Mouse (Mus musculus) cerebral cortex, adult 2 months (tissue): ENCODE data around the gene Cox6b2.

Source experiments
- WGBS: fragments of 180-500 bp; shearing (Covaris S2); methylation state at CpG from one replicate; pipeline ENCODE4 v1.1.7; 2018; 5-methylcytosine and 5-hydroxymethylcytosine counted together

Cox6b2 gene

DNA sequence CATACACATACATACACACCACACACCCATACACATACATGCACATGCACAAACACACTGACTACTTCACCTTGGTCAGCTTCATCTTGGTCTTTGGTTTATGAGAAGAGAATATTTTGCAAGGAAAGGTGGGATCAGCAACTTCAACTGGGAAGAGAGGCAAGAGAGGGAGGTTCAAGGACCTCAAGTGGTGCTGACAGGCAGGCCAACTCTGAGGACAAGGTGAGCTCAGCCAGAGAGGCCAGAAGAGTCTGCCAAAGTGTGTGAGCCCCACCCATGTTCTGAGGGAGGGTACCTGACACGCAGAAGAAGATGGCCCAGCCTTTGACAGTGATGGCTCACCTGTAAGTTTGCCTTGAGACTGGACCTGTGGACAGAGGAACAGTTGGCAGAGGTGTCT lies 6.8 kb upstream of the Cox6b2 start:
- 57% methylated on average over 1 of the region's 1 CpGs for WGBS

DNA sequence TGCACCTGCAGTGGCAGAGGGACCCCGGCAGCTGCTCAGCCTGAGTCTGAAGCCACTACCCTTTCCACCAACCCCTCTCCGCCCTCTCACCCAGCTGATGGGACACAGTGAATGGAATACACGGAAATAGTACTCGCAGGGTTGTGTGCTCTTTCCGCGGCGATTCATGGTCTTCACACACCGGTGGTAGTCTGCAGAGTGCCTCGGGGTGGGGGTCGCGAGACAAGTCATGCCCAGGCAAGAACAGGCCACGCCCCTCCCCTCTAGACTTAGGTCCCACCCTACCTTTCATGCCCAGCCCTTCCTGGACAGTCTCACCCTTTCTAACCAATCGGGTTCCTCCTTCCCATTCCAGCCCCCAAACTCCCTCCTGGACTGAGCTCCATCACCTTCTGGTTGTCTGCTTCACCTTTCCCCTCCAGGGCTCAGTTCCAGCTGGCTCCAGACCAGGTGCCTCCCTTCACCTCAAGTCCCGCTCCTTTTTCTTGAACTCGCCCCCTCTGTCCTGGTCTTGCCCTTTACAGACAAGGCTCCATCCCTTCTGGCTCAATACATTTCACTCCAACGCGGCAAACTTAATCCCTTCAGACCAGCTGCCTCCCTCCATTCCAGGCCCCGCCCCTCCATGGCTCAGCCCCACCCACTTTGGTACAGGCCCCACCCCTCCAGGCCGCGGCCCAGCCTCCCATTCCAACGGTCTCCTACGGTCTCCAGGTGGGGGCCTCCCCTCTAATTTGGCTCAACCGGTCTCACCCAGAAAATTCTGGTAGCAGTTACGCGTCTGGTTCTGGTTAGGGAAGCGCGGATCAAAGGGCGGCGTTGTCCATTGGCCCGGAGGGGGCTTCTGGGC lies 698 bp downstream of the Cox6b2 start:
- WGBS, result 4% methylated on average over 30 of the region's 30 CpGs

DNA sequence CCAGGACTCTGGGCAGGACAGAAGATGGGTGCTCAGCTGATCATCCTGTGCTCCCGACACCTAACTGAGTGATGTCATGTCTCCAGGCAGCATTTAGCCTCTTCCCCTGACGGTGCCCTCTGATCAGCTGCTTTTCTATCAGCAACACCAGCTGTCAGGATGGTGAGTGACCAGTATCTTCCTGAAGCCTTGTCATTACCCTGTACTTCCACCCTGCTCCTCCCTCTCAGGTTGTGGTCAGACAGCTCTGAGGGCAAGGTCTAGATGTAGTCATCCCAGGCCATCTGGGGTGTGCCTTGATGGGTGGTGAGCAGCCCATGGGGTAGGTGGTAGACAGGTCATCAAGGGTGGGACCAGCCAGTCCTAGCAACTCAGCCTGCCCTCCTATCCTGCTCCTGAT lies 3.7 kb downstream of the Cox6b2 start:
- 95% methylated on average over 2 of the region's 2 CpGs for WGBS

DNA sequence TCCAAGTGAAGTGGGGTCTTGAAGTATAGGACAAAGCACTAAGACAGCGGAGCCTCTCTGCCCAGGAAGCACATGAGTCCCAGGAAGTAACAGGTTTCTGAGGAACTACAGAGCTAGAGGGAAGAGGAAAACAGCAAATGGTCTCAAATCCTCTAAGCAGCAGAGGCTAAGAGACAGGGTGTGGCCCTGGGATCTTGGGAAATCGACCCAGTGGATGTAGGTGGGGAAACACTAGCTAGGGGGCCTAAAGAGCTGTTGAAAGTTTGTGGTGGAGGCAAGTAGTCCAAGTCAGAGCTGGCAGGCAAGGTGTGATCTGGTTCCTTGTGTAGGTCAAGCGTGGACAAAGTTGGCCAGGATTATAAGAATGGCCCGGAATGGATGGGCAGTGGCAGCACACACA lies 4.6 kb downstream of the Cox6b2 start:
- WGBS, result 86% methylated on average over 4 of the region's 4 CpGs

DNA sequence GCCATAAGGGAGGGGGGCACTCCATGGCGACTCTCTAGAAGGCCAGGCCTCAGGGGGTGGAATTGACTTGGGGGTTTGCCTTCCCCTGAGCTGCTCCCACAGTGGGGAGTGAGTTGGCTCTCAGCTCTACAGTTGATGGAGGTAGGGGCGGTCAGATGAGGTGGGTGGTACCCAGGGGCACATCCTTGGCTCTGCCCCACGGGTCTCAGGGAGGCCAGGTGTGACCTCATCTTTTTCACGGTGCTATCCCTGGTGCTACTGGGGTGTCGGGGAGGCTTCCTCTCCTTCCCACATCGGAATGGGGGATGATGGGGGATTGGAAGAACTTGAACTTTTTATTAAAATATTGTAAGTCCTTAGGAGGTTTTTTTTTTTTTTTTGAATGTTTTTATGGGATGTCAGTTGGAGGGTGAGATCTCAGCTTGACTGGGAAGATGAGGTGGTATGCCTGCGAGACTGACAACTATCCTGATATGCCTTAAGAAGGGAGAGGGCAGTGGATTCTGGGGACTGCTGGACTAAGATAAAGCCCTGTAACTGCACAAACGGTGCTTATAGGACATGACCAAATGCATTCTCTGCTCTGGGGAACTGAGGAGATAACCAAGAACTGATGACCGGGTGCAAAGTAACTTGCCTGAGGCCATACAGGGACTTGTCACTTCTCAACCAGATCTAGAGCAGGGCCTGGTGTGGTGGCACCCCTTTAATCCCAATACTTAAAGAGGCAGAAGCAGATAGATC lies 5.6 kb downstream of the Cox6b2 start:
- 82% methylated on average over 9 of the region's 9 CpGs for WGBS

DNA sequence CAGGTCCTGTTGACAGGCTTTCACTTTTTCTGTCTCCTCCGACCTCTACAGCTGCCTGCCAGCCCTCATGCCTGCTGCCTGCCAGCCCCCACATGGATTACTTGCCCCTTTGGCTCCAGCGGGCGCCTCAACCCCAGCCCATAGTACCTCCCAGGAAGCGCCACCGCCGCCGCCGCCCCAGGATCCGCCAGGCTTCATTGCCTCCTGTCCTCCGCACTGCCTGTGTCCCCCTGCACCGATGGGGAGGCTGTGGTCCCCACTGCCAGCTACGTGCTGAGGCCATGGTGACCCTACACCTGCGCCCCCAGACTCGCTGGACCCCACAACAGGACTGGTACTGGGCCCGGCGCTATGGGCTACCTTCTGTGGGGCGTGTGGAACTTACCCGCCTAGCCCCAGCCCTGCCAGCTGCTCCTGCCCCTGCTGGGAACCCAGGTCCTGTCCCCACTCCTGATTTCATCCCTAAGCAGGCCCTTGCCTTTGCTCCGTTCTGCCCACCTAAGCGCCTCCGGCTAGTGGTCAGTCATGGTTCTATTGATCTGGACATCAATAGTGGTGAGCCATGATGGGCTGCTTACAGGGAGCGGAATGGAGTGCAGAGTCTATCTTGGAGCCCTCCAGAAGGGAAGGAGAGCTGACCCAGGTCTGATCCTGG lies 6.4 kb downstream of the Cox6b2 start:
- 91% methylated on average over 22 of the region's 22 CpGs for WGBS

DNA sequence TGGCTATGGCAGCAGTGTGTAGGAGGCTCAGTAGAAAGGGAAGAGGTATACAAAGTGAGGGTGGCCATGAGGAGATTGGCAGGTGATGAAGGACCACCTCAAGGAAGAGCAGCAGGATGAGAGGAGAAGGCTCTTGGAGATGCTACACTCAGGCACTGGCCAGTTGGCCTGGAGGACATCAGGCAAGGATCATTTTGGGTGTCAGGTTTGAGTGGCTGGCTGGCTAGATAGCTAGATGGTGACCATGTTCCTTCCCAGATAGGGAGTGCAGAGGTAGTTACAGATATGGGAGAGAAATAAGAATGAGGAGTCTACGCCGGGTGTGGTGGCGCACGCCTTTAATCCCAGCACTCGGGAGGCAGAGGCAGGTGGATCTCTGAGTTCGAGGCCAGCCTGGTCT lies 8.0 kb downstream of the Cox6b2 start:
- WGBS, result 98% methylated on average over 6 of the region's 6 CpGs

DNA sequence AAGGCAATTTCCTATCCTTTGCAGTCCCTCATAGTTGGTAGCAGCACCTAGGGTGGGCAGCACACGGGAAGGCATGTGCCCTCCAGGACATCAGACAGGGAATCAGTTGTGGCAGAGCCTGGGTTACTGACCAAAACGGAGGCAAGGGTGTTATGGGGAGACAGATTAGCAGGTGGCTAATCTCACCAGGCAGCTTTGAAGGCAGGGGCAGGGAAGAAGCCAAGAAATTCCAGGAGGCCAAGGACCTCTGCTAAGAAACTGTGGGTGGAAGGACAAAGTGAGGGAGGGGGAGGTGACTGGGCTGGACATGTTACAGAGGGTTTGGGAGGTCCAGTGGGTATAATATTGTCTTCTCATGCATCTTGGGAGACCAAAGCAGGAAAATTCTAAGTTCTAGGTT lies 9.5 kb downstream of the Cox6b2 start:
- 74% methylated on average over 2 of the region's 2 CpGs for WGBS

DNA sequence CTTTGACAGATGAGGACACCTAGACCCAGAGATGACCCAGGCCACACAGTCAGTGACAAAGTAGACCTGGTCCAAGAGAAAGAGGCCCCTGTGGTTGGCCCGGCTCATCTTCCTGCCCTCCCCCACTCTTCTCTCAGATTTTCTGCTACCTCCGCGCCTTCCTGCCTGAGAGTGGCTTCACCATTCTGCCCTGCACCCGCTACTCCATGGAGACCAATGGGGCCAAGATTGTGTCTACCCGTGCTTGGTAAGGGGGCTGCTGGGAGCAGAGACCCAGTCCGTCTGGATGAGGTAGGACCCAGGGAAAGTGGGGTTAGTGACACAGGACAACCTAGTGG lies 10.4 kb downstream of the Cox6b2 start:
- WGBS, result 88% methylated on average over 6 of the region's 6 CpGs

DNA sequence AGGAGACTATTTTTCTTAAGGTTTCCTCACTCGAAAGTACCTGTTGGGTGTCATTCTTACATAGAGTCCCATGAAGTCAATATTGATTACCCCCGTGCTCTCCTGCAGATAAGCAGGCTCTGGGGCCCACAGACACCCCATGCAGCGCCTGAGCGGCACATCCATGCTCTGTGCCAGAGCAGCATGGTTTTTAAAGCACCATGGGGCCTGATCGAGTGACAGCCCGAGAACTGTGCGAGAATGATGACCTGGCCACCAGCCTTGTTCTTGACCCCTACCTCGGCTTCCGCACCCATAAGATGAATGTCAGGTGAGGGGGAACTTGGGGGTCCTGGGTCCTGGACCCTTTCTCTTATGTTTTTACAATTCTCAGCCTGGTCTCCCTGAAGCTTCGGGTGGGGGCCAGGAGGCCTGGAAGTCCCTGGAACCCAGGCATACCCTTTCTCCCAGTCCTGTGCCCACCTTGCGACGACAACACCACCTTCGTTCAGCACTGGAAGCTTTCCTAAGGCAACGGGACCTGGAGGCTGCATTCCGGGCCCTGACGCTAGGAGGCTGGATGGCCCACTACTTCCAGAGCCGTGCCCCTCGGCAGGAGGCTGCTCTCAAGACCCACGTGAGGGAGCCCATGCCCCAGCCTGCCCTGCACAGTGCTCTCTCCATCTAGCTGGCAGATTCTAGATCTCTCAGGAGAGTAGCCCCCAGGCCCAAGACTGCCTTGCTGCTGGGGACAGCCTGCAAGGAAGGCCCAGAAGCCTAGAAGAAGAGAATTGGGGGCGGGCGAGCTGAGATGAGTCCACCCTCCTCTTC lies 11.0 kb downstream of the Cox6b2 start:
- 85% methylated on average over 21 of the region's 21 CpGs for WGBS

DNA sequence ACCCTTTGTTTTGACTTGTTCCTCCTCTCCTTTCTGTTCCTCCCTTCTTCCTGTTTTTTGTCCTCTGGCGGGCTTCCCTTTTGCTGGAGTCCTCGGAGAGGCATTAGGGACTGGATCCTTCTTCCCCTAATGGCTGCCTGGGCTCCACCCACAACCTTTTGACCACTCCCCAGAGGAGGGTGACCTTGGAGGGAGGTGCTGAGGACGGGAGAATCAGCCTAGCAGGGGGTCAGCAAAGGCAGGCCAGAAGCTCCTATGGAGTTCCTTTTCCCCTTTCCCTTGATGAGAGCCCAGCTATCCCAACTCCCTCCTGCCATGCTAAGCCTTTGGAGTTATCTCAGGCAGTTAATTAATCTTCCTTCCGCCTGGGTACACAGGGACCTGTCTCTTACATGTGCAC lies 11.7 kb downstream of the Cox6b2 start:
- WGBS, result 12% methylated on average over 4 of the region's 4 CpGs

DNA sequence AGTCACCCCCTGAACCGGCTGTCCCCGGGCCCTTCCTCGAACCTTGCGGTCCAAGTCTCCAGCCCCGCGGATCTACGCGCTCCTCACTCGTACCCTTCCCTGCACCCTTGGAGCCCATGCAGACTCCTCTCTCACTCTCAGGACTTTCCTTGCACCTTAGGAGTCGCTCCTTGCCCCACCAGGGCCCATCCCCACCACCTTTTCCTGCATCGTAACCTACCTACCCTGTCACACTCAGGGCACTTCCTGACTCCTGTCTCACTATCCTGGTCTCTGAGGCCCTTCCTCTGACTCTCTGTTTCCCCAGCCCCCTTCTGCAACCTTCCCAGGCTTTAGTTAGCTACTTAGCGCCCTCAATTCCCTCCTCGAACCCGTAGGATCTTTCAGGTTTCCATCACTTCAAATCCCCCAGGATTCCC lies 12.6 kb downstream of the Cox6b2 start:
- 1% methylated on average over 14 of the region's 14 CpGs for WGBS

DNA sequence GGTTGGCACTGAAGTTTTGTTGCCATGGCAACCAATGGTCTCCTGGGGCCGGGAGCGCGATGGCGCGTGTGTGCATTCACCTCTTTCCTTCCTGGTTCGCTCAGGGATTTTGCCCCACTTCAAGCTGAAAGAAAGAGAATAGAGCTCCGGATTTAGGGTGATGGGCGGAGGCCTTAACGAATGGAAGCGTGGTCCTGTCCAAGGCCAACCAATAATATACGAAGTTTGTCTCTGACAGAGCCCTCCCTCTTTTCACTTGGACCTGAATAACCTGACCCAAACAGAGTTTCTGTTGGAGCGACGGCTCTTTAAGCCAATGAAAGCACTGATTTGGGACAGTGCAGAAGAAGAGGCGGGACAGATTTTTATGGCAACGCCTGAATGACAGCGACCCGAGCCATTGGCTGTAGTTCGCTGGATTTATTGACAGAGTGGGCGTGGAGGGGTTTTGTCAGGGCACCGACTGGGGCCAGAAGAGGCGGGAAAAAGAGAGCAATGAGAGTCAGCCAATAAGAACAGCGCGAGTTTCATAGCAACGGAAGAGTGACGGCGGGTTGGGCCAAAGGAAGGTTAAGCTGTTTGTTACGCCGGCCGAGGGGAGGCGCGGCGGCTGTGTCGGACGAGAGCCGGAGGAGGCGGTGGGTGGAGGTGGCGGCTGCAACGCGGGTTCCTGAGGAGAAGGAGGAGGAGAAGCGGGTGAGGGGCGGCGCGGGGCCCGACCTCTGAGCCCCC lies 13.2 kb downstream of the Cox6b2 start, which contains the start of gene Kmt5c:
Gene Kmt5c, plus strand, starts transcription at position 572 of the 732 bp plus-strand sequence.
- WGBS, result under 1% methylated on average over 42 of the region's 44 CpGs

DNA sequence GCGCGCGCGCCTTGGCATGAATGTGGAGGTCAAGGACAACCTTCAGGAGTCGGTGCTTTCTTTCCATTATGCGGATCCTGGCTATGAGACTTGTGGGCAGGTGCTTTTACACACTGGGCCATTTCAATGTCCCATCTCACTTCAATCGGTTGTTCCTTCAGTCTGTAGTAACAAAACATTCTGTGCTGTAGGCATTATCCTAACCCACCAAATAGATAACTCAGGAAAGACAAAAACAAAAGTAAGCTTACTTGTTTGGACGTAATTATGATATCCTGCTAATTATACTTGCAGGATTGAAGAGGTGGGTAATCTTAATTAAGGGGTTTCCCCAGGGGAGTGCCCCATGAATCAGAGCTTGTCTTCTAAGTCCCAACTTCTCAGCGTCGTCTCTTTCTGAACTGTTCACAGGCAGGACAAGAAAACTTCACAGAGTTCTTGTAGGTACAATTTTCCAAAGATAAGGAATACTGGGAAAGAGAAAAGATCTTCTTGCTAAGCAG lies 13.8 kb downstream of the Cox6b2 start:
- 28% methylated on average over 10 of the region's 10 CpGs for WGBS

DNA sequence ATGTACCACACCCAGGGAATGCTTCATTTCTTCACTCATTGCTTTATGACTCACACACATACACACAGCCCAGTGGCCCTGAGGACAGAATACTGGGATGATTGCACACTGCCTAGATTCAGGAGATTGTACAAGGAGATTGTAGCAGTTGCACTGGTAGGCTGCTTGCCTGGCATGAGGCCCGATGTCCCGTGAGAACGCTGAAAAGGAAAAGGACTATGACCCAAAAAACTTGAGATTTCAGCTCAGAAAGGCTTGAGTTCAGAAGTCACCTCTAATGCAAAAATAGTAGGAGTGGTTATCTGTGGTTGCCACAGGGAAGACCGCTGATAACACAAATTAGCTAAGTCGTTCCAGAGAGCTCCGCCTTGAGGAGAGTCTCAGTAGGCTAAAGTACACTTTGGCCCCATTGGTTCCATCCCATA lies 19.9 kb downstream of the Cox6b2 start:
- WGBS, result 69% methylated on average over 6 of the region's 6 CpGs

DNA sequence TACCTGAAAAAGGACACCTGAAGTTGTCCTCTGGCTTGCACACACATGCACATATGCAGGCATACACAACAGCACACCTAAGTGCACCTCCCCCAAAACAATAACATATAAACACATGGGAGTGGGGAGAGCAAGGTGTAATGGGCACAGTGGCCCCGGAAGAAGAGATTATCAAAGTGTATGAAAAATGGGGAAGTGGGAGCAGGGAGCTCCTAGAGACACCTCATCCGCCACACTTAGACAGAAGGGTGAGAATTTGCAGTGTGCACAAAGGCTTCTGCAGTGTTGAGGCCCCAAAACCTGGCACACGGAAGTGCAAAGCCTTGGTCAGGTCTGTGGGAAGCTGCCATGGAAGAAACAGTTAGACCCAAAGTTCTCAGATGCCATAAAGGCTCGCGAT lies 21.8 kb downstream of the Cox6b2 start:
- WGBS, result 90% methylated on average over 5 of the region's 5 CpGs

DNA sequence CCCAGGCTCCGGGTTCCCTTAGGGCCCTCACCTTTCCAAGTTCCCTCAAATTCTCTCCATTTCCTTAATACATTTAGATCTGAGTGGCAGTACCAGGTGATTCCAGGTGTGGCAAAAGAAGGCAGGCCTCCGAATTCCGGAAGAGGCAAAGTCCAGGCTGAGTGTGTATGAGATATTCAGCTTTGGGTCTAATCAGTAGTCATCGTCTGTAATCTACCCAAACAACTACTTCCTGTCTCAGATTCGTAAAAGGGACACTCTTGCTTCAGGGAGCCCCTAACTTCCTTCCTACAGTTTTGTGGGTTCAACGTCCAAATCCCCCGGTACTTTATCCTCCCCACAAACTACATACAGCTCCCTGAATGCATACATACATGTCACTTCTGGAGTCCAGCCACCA lies 27.7 kb downstream of the Cox6b2 start, which contains the start of gene Tmem150b:
Gene Tmem150b, minus strand, starts transcription at position 81 of the 400 bp plus-strand sequence.
- 82% methylated on average over 7 of the region's 7 CpGs for WGBS

DNA sequence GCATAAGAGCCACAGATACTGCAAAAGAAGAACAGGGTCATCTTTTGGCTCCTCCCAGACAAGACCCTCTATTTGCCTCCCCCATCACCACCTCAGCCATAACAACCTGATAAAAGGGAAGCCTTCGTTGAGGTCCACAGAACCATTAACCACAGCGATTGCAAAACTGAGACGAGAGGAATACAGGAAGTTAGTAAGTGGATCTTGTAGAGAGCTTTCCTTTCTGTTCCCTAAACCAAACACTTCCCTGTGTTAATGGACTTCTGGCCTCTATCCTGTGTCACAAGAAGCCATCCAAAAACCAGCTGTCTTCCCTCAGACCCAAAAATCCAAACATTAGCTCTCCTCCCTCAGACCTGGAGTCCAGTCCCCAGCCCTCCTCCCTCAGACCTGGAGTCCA lies 28.5 kb downstream of the Cox6b2 start:
- whole genome bisulfite sequencing, result 75% methylated on average over 3 of the region's 3 CpGs

DNA sequence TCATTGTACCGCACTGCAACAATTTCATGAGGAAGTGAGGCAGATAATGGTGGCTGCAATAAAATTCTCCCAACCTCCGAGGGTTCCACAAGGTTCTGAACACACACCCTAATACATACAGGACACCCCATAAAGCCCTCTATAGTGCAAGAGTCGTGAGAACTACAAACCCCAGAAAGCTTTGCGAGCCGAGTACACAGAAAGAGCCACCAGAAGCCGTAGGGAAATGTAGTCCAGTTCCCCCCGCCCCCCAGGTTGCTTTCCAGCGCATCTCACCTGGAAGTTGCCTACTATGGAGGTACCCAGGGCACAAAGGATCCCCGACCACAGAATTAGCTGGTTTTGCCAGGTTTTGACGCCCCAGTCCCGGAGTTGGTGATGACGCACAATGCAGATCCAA lies 29.4 kb downstream of the Cox6b2 start:
- WGBS, result 31% methylated on average over 12 of the region's 12 CpGs

DNA sequence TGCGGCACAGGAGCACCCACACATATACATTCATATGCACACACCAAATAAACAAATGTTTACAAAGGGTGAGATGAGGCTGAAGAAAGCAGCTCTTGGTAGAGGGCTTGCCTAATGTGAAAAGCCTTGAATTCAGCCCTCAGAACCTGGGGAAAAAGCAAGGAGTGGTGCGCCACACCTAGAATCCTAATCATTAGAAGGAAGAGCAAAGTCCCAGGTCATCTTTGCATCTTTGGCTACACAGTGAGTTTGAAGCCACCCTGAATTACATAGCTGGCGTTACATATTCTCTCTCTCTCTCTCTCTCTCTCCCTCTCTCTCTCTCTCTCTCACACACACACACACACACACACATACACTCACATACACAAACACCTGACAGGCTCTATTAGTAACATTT lies 33.6 kb downstream of the Cox6b2 start:
- 89% methylated on average over 3 of the region's 3 CpGs for WGBS

DNA sequence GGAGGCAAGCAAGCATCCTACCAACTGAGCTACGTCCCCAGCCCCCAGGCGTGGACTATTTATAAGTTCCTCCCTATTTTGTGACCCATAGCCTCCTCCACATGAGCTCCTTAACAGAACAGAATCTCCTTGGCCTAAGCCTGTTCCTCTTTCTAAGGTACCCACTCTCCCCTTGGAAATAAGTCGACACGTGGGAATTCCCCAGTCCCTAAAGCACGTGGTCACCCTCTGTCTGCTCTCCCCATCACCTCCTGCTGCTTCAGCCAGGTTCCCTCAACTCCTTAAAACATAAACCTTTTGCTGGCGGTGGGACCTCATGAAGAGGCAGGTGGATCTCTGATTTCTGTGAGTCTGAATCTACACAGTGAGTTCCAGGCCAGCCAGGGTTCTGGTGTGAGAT lies 35.9 kb downstream of the Cox6b2 start:
- WGBS, result 61% methylated on average over 6 of the region's 6 CpGs
